Mouse (Mus musculus) bone marrow macrophage, adult 2 months (primary cell): Measurements from ENCODE around the gene Fbxl20. TPM values are rescaled to one million over a fixed set of nuclear protein-coding genes. Genes with fewer than 3 reads are reported as not detected.

ENCODE experiments used
- H3K27ac ChIP-seq: 2 replicates; pipeline ENCODE4 v1.5.1; 2012; ENCODE audit warnings: low read depth, low read length; ENCODE audit not compliant: insufficient read depth
- H3K4me1 ChIP-seq: 2 replicates; pipeline ENCODE4 v1.6.1; 2012; ENCODE audit warnings: low read length; ENCODE audit not compliant: control insufficient read depth, insufficient read depth
- H3K4me3 ChIP-seq: 2 replicates; pipeline ENCODE4 v1.5.1; 2012; ENCODE audit warnings: mild to moderate bottlenecking, low read length, moderate library complexity; ENCODE audit not compliant: insufficient read depth
- CTCF ChIP-seq: IDR thresholded peaks from 2 replicates; pipeline ENCODE4 v1.5.1; 2012; ENCODE audit warnings: low read depth, mild to moderate bottlenecking, low read length, moderate library complexity
- POLR2A ChIP-seq: IDR thresholded peaks from 2 replicates; pipeline ENCODE4 v1.6.1; 2012; ENCODE audit warnings: mild to moderate bottlenecking, low read depth, low read length, borderline replicate concordance
- polyA plus RNA-seq: library from polyadenylated mRNA; stranded (reverse); fragments of >200 nt; gene quantifications from 2 replicates; pipeline ENCODE4 v1.2.4, GENCODE M21; 2012; ENCODE audit not compliant: missing spikeins, insufficient read depth, insufficient read length

Fbxl20 gene
- polyA plus RNA-seq, 1 experiment: 54.7 TPM

GRCm38 (mm10) chr11:98148551-98149301 lies 1.5 kb downstream of the Fbxl20 start:
- Histone ChIP-seq H3K27ac (peak overlapping the region; percentile 93), H3K4me3 (peak overlapping the region; percentile 90), H3K4me1 (peaks cover 10% of the 10 kb centered on the region)
- TF ChIP-seq POLR2A (no peak), CTCF (no peak)

GRCm38 (mm10) chr11:98145856-98146255 lies 4.3 kb downstream of the Fbxl20 start:
- Histone ChIP-seq H3K4me3 (no peak overlapping the region), H3K27ac (no peak overlapping the region), H3K4me1 (peaks cover 10% of the 10 kb centered on the region)
- TF ChIP-seq POLR2A (no peak), CTCF (no peak)

GRCm38 (mm10) chr11:98142545-98142944 lies 7.7 kb downstream of the Fbxl20 start:
- H3K4me1 ChIP-seq: peaks cover 8% of the 10 kb centered on the region
- no peak overlapping the region for H3K27ac ChIP-seq
- H3K4me3 ChIP-seq: no peak overlapping the region
- TF ChIP-seq POLR2A (no peak), CTCF (no peak)

GRCm38 (mm10) chr11:98138894-98139293 lies 11.3 kb downstream of the Fbxl20 start:
- Histone ChIP-seq H3K4me1 (peaks cover 5% of the 10 kb centered on the region; the same call in 1 of the 2 replicates), H3K27ac (no peak overlapping the region), H3K4me3 (no peak overlapping the region)
- TF ChIP-seq POLR2A (no peak), CTCF (no peak)

- TF ChIP-seq CTCF: no peak
- TF ChIP-seq POLR2A: no peak
- H3K4me1 ChIP-seq: peaks cover 5% of the 10 kb centered on the region; the same call in 1 of the 2 replicates
- no peak overlapping the region for H3K4me3 ChIP-seq
- H3K27ac ChIP-seq: no peak overlapping the region
These were observed 12.4 kb downstream of the Fbxl20 start for GRCm38 (mm10) chr11:98137836-98138235.

GRCm38 (mm10) chr11:98134951-98135350 lies 15.3 kb downstream of the Fbxl20 start:
- H3K4me1 ChIP-seq: peaks cover 8% of the 10 kb centered on the region
- TF ChIP-seq POLR2A (no peak), CTCF (no peak)
- no peak overlapping the region for H3K27ac ChIP-seq
- H3K4me3 ChIP-seq: no peak overlapping the region

GRCm38 (mm10) chr11:98123424-98123823 lies 26.8 kb downstream of the Fbxl20 start:
- Histone ChIP-seq H3K4me3 (no peak overlapping the region), H3K4me1 (peaks cover 10% of the 10 kb centered on the region), H3K27ac (no peak overlapping the region)
- TF ChIP-seq CTCF (no peak), POLR2A (no peak)

GRCm38 (mm10) chr11:98114363-98114762 lies 35.8 kb downstream of the Fbxl20 start:
- Histone ChIP-seq H3K4me1 (no peaks in the 10 kb centered on the region), H3K27ac (no peak overlapping the region), H3K4me3 (no peak overlapping the region)
- TF ChIP-seq CTCF (no peak), POLR2A (no peak)

- H3K4me1 ChIP-seq: no peaks in the 10 kb centered on the region
- TF ChIP-seq CTCF (no peak), POLR2A (no peak)
- H3K4me3 ChIP-seq: no peak overlapping the region
- no peak overlapping the region for H3K27ac ChIP-seq
These were observed 36.7 kb downstream of the Fbxl20 start for GRCm38 (mm10) chr11:98113504-98113903.

- Histone ChIP-seq H3K4me1 (no peaks in the 10 kb centered on the region), H3K4me3 (no peak overlapping the region), H3K27ac (no peak overlapping the region)
- TF ChIP-seq POLR2A: no peak
- TF ChIP-seq CTCF: no peak
These were observed 40.5 kb downstream of the Fbxl20 start for GRCm38 (mm10) chr11:98109706-98110105.

- Histone ChIP-seq H3K4me3 (no peak overlapping the region), H3K27ac (no peak overlapping the region), H3K4me1 (no peaks in the 10 kb centered on the region)
- TF ChIP-seq CTCF (no peak), POLR2A (no peak)
These were observed 48.9 kb downstream of the Fbxl20 start for GRCm38 (mm10) chr11:98101332-98101731.
